Mouse (Mus musculus) MEL (cell line): ENCODE data around the gene Nr5a1. TPM values are rescaled to one million over a fixed set of nuclear protein-coding genes. Genes with fewer than 3 reads are reported as not detected.

Experiments used
- DNase-seq: peaks from one replicate; pipeline ENCODE4 v3.0.0; 2011; ENCODE audit warnings: low read depth, low spot score
- H3K27ac ChIP-seq: 2 replicates; pipeline ENCODE4 v1.5.1; 2012; ENCODE audit warnings: low read depth, mild to moderate bottlenecking, control low read depth, low read length, moderate library complexity; ENCODE audit not compliant: control insufficient read depth
- H3K27me3 ChIP-seq, 2 experiments: fragments of 150-350 bp in 1 of 2; sonication (generic) in 1 of 2; 2 replicates each; pipeline ENCODE4 v1.6.1; 2012; ENCODE audit warnings: low read length in 2 of 2, mild to moderate bottlenecking in 2 of 2, improper control_type of control experiment in 1 of 2, moderate library complexity in 1 of 2; ENCODE audit not compliant: insufficient read depth in 2 of 2, control insufficient read depth in 1 of 2
- H3K36me3 ChIP-seq, 2 experiments: 2 replicates each; pipeline ENCODE4 v1.6.1; 2012 to 2014; ENCODE audit warnings: low read length in 2 of 2, improper control_type of control experiment in 1 of 2, inconsistent platforms in 1 of 2, mild to moderate bottlenecking in 1 of 2; ENCODE audit not compliant: insufficient read depth in 2 of 2, control insufficient read depth in 1 of 2
- H3K4me1 ChIP-seq, 2 experiments: fragments of 150-350 bp in 1 of 2; sonication (generic) in 1 of 2; 2 replicates each; pipeline ENCODE4 v1.6.1; 2012; ENCODE audit warnings: low read length in 2 of 2, improper control_type of control experiment in 1 of 2, mild to moderate bottlenecking in 1 of 2; ENCODE audit not compliant: insufficient read depth in 2 of 2, control insufficient read depth in 1 of 2
- H3K4me3 ChIP-seq, 2 experiments: fragments of 150-350 bp in 1 of 2; sonication (generic) in 1 of 2; 2 replicates each; pipeline ENCODE4 v1.5.1; 2012; ENCODE audit warnings: low read depth in 2 of 2, low read length in 2 of 2, mild to moderate bottlenecking in 2 of 2, moderate library complexity in 2 of 2, control low read depth in 1 of 2, improper control_type of control experiment in 1 of 2; ENCODE audit not compliant: control insufficient read depth in 1 of 2, insufficient read depth in 1 of 2
- H3K79me2 ChIP-seq: 2 replicates; pipeline ENCODE4 v1.6.1; 2012; ENCODE audit warnings: mild to moderate bottlenecking, low read length, moderate library complexity; ENCODE audit not compliant: control insufficient read depth, poor library complexity, insufficient read depth
- H3K9ac ChIP-seq: 2 replicates; pipeline ENCODE4 v1.6.1; 2012; ENCODE audit warnings: low read depth, mild to moderate bottlenecking, control low read depth, low read length, moderate library complexity; ENCODE audit not compliant: control insufficient read depth, poor library complexity, severe bottlenecking
- H3K9me3 ChIP-seq: fragments of 150-350 bp; sonication (generic); replicated peaks from 2 replicates; pipeline ENCODE4 v1.6.1; 2012; ENCODE audit warnings: mild to moderate bottlenecking, low read length, improper control_type of control experiment, moderate library complexity; ENCODE audit not compliant: insufficient read depth
- BHLHE40 ChIP-seq: IDR thresholded peaks from 2 replicates; pipeline ENCODE4 v1.6.1; 2012; ENCODE audit warnings: low read depth, mild to moderate bottlenecking, inconsistent platforms, low read length, improper control_type of control experiment, borderline replicate concordance
- CHD2 ChIP-seq: IDR thresholded peaks from 2 replicates; pipeline ENCODE4 v1.6.1; 2011; ENCODE audit warnings: low read length, improper control_type of control experiment
- ELF1 ChIP-seq: IDR thresholded peaks from 2 replicates; pipeline ENCODE4 v1.6.1; 2014; ENCODE audit warnings: low read depth, mild to moderate bottlenecking, inconsistent platforms, low read length, improper control_type of control experiment, moderate library complexity
- EP300 ChIP-seq, 2 experiments: IDR thresholded peaks; 2 replicates each; pipeline ENCODE4 v1.6.1; 2011; ENCODE audit warnings: improper control_type of control experiment in 2 of 2, low read length in 2 of 2, low read depth in 1 of 2, mild to moderate bottlenecking in 1 of 2
- ETS1 ChIP-seq: IDR thresholded peaks from 2 replicates; pipeline ENCODE4 v1.6.1; 2012; ENCODE audit warnings: low read depth, mild to moderate bottlenecking, inconsistent platforms, low read length, improper control_type of control experiment, moderate library complexity
- GABPA ChIP-seq: IDR thresholded peaks from 2 replicates; pipeline ENCODE4 v1.6.1; 2012; ENCODE audit warnings: low read depth, mild to moderate bottlenecking, inconsistent platforms, low read length, improper control_type of control experiment, moderate library complexity
- MAX ChIP-seq: IDR thresholded peaks from 2 replicates; pipeline ENCODE4 v1.6.1; 2011; ENCODE audit warnings: low read length, improper control_type of control experiment
- MXI1 ChIP-seq: IDR thresholded peaks from 2 replicates; pipeline ENCODE4 v1.6.1; 2011; ENCODE audit warnings: mild to moderate bottlenecking, low read depth, low read length, improper control_type of control experiment
- NRF1 ChIP-seq: IDR thresholded peaks from 2 replicates; pipeline ENCODE4 v1.6.1; 2014; ENCODE audit warnings: low read depth, mild to moderate bottlenecking, inconsistent platforms, low read length, improper control_type of control experiment, moderate library complexity; ENCODE audit not compliant: poor library complexity, insufficient read depth, severe bottlenecking
- POLR2AphosphoS2 ChIP-seq: IDR thresholded peaks from 2 replicates; pipeline ENCODE4 v1.6.1; 2011; ENCODE audit warnings: low read length, improper control_type of control experiment
- POLR2AphosphoS5 ChIP-seq: IDR thresholded peaks from 2 replicates; pipeline ENCODE4 v1.6.1; 2012; ENCODE audit warnings: low read depth, borderline replicate concordance, mild to moderate bottlenecking, inconsistent platforms, low read length, moderate library complexity, mixed read lengths
- RAD21 ChIP-seq: IDR thresholded peaks from 2 replicates; pipeline ENCODE4 v1.6.1; 2011; ENCODE audit warnings: mild to moderate bottlenecking, low read depth, low read length, improper control_type of control experiment
- SIN3A ChIP-seq: IDR thresholded peaks from 2 replicates; pipeline ENCODE4 v1.6.1; 2012; ENCODE audit warnings: low read length, improper control_type of control experiment, inconsistent platforms
- SMC3 ChIP-seq: IDR thresholded peaks from 2 replicates; pipeline ENCODE4 v1.6.1; 2011; ENCODE audit warnings: low read depth, low read length, improper control_type of control experiment
- TAL1 ChIP-seq: IDR thresholded peaks from 2 replicates; pipeline ENCODE4 v1.6.1; 2012; ENCODE audit warnings: mild to moderate bottlenecking, inconsistent platforms, low read length, moderate library complexity, mixed read lengths
- TCF12 ChIP-seq: IDR thresholded peaks from 2 replicates; pipeline ENCODE4 v1.6.1; 2014; ENCODE audit warnings: low read depth, mild to moderate bottlenecking, inconsistent platforms, low read length, improper control_type of control experiment, moderate library complexity
- UBTF ChIP-seq: IDR thresholded peaks from 2 replicates; pipeline ENCODE4 v1.6.1; 2012; ENCODE audit warnings: low read depth, mild to moderate bottlenecking, inconsistent platforms, low read length, improper control_type of control experiment, moderate library complexity, borderline replicate concordance; ENCODE audit not compliant: insufficient read depth
- USF2 ChIP-seq, 2 experiments: IDR thresholded peaks; 2 replicates each; pipeline ENCODE4 v1.6.1; 2011 to 2012; ENCODE audit warnings: improper control_type of control experiment in 2 of 2, low read length in 2 of 2, borderline replicate concordance in 1 of 2, inconsistent platforms in 1 of 2, low read depth in 1 of 2, mild to moderate bottlenecking in 1 of 2; ENCODE audit not compliant: insufficient read depth in 1 of 2
- ZKSCAN1 ChIP-seq: IDR thresholded peaks from 2 replicates; pipeline ENCODE4 v1.6.1; 2012; ENCODE audit warnings: low read depth, mild to moderate bottlenecking, inconsistent platforms, low read length, improper control_type of control experiment, moderate library complexity
- ZNF384 ChIP-seq: IDR thresholded peaks from 2 replicates; pipeline ENCODE4 v1.6.1; 2012; ENCODE audit warnings: low read depth, mild to moderate bottlenecking, inconsistent platforms, low read length, improper control_type of control experiment
- polyA plus RNA-seq, 2 experiments: library from polyadenylated mRNA; stranded (reverse) in 1 of 2; unstranded in 1 of 2; fragments of >175 nt in 1 of 2; fragments of >200 nt in 1 of 2; gene quantifications; 2 replicates each; pipeline versions ENCODE4 v1.2.1 to v1.2.4; 2012; ENCODE audit warnings: low replicate concordance in 2 of 2, low read depth in 1 of 2; ENCODE audit not compliant: insufficient read length in 2 of 2, insufficient read depth in 1 of 2, missing spikeins in 1 of 2
- total RNA-seq: library from RNA; depleted of rRNA; stranded (reverse); fragments of 300-350 nt; gene quantifications from 2 replicates; pipeline ENCODE4 v1.2.3, GENCODE M21; 2012

The Nr5a1 gene
- total and polyA plus RNA-seq, 3 experiments: not detected

DNA sequence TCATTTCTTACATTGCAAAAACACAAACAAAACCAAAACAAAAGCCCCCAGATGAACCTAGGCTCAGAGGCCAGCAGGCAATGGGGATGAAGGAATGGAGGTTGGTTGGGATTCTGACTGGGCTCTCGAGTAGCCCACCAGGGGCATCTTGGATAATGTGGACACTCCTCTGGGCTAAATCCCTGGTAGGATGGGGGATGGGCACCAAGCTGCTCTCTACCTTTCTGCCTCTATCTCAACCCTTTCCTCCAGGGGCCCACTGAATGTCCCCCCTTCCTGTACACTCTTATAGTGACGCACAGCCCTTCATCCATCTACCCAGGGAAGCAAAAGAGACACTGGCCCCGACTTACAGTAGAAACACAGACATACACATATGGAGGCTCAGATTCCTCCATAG, 746 bp downstream of the Nr5a1 start:
- H3K27ac ChIP-seq: no peak overlapping the region
- H3K36me3 ChIP-seq: peaks cover 0 to 3% of the 10 kb centered on the region in 2 experiments; a peak in 2 of 4 replicates
- H3K4me1 ChIP-seq: peaks cover 2 to 9% of the 10 kb centered on the region in 2 experiments; a peak in 3 of 4 replicates
- no peaks in the 10 kb centered on the region for H3K27me3 ChIP-seq
- H3K79me2 ChIP-seq: no peaks in the 10 kb centered on the region
- no peak overlapping the region for H3K4me3 ChIP-seq
- no peak overlapping the region for H3K9ac ChIP-seq
- TF ChIP-seq POLR2AphosphoS2: no peak
- TF ChIP-seq TAL1: no peak
- no peak for TF ChIP-seq CHD2
- no peak for TF ChIP-seq ZNF384
- TF ChIP-seq MXI1: no peak
- TF ChIP-seq ELF1: no peak
- no peak for TF ChIP-seq MAX
- no peak for TF ChIP-seq USF2 (IDR thresholded peaks at IDR 0.05; ENCODE audit: borderline replicate concordance in 1 of 2, insufficient read depth in 1 of 2, low read depth in 1 of 2, low read length in 2 of 2)
- no peak for TF ChIP-seq UBTF
- no peak for TF ChIP-seq BHLHE40
- TF ChIP-seq TCF12: no peak
- TF ChIP-seq ZKSCAN1: no peak
- TF ChIP-seq NRF1: no peak
- no peak for TF ChIP-seq POLR2AphosphoS5
- no peak for DNase-seq
- no peaks in the 10 kb centered on the region for H3K9me3 ChIP-seq

DNA sequence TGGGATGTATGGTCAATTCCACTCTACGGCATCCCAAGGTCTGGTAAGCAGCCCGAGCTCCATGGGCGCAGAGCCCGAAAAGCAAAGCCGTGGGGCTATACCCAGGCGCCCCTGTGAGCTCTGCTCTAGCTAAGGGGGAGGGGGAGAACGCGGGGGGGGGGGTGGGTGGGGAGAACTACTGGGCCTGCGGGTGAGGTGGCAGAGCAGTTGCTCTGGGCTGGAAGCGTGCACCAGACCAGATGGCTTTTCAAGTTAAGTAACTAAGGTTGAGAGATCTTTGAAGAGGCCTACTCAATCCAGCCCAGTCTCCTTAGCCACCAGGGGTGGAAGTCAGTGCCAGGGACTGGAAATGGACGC, 1.6 kb downstream of the Nr5a1 start:
- Histone ChIP-seq H3K79me2 (no peaks in the 10 kb centered on the region), H3K36me3 (no peaks in the 10 kb centered on the region; a peak in 1 of 4 replicates), H3K9me3 (no peaks in the 10 kb centered on the region), H3K27ac (no peak overlapping the region), H3K4me1 (0 out of 4 replicates have a peak, but pooled peaks cover 0 to under 1% of the 10 kb centered on the region in 2 experiments), H3K4me3 (no peak overlapping the region), H3K27me3 (no peaks in the 10 kb centered on the region), H3K9ac (no peak overlapping the region)
- TF ChIP-seq SMC3 (no peak), SIN3A (no peak), EP300 (IDR thresholded peaks at IDR 0.05; ENCODE audit: low read depth in 1 of 2, low read length in 2 of 2) (no peak), GABPA (no peak), UBTF (no peak), TCF12 (no peak), ETS1 (no peak), RAD21 (no peak)
- DNase-seq: no peak
